Mouse (Mus musculus) adrenal gland, adult 8-10 months (tissue): Measurements from ENCODE around the gene Gna11. TPM values are rescaled to one million over a fixed set of nuclear protein-coding genes. Genes with fewer than 3 reads are reported as not detected.
A peak's percentile ranks its signal among the peaks of the same experiment; 100 is the strongest.

Experiments used
- DNase-seq: peaks from one replicate; pipeline ENCODE4 v3.0.0; 2022
- total RNA-seq, 4 experiments: library from RNA; stranded (reverse); gene quantifications; 2 replicates each; pipeline ENCODE4 v1.2.4; 2022

Gene Gna11
- total RNA-seq, 4 experiments from 2014 or later = 90.2 to 105 (median 98.1) TPM

GRCm38 (mm10) chr10:81542727-81543460 is 2.1 kb downstream of the Gna11 start:
- no peak for DNase-seq

- no peak for DNase-seq
Measured at GRCm38 (mm10) chr10:81541803-81542202, 3.2 kb downstream of the Gna11 start.

GRCm38 (mm10) chr10:81541363-81541762 is 3.6 kb downstream of the Gna11 start:
- no peak for DNase-seq

- no peak for DNase-seq
Measured at GRCm38 (mm10) chr10:81538321-81539048, 6.5 kb downstream of the Gna11 start.

GRCm38 (mm10) chr10:81537429-81537828 is 7.6 kb downstream of the Gna11 start:
- no peak for DNase-seq

GRCm38 (mm10) chr10:81536734-81537133 is 8.3 kb downstream of the Gna11 start:
- DNase-seq = no peak

- DNase-seq = no peak
Measured at GRCm38 (mm10) chr10:81534826-81535225, 10.2 kb downstream of the Gna11 start.

GRCm38 (mm10) chr10:81526779-81527178 is 18.2 kb downstream of the Gna11 start:
- DNase-seq = peak; percentile 63

GRCm38 (mm10) chr10:81525017-81525694 is 19.8 kb downstream of the Gna11 start:
- DNase-seq = no peak

GRCm38 (mm10) chr10:81524051-81524605 is 20.9 kb downstream of the Gna11 start, which contains the start of gene Gna15:
Gna15 (minus strand) TSS chr10:81524225.
- DNase-seq = no peak

GRCm38 (mm10) chr10:81523570-81523969 is 21.4 kb downstream of the Gna11 start:
- no peak for DNase-seq

GRCm38 (mm10) chr10:81523142-81523541 is 21.8 kb downstream of the Gna11 start:
- no peak for DNase-seq

GRCm38 (mm10) chr10:81519978-81520365 is 25.0 kb downstream of the Gna11 start:
- DNase-seq = no peak

GRCm38 (mm10) chr10:81519227-81519977 is 25.6 kb downstream of the Gna11 start:
- no peak for DNase-seq

GRCm38 (mm10) chr10:81518546-81518945 is 26.4 kb downstream of the Gna11 start:
- DNase-seq = no peak

- DNase-seq = no peak
Measured at GRCm38 (mm10) chr10:81517227-81517626, 27.8 kb downstream of the Gna11 start.

GRCm38 (mm10) chr10:81513798-81514197 is 31.2 kb downstream of the Gna11 start:
- DNase-seq = no peak

- no peak for DNase-seq
Measured at GRCm38 (mm10) chr10:81510246-81510810, 34.7 kb downstream of the Gna11 start.

GRCm38 (mm10) chr10:81507691-81508489 is 37.1 kb downstream of the Gna11 start:
- no peak for DNase-seq

- DNase-seq = no peak
Measured at GRCm38 (mm10) chr10:81507095-81507494, 37.9 kb downstream of the Gna11 start.
